Mouse (Mus musculus): ENCODE results near the gene Zfp317. TPM values are rescaled to one million over a fixed set of nuclear protein-coding genes. Genes with fewer than 3 reads are reported as not detected.

Gene Zfp317
- 39.7 TPM for polyA plus RNA-seq (2017; shearing (Covaris generic))

GRCm38 (mm10) chr9:19621843-19622822 is at the start of gene Zfp317:
TSS of gene Zfp317 (plus strand) at chr9:19622102.

GRCm38 (mm10) chr9:19582317-19582716 is 39.6 kb upstream of the Zfp317 start, which contains the start of gene Olfr855:
TSS of gene Olfr855 (plus strand) at chr9:19582617.

Other genes starting within 250 kb of the Zfp317 start
- not detected for gene Olfr847, start 243.4 kb upstream of the Zfp317 start, polyA plus RNA-seq (2017; shearing (Covaris generic))
- gene Olfr849, start 181.8 kb upstream of the Zfp317 start, polyA plus RNA-seq (2017; shearing (Covaris generic)), result not detected
- not detected for gene Olfr850, start 143.9 kb upstream of the Zfp317 start, polyA plus RNA-seq (2017; shearing (Covaris generic))
- not detected for gene Olfr851, start 128.8 kb upstream of the Zfp317 start, polyA plus RNA-seq (2017; shearing (Covaris generic))
- not detected for gene Olfr853, start 81.0 kb upstream of the Zfp317 start, polyA plus RNA-seq (2017; shearing (Covaris generic))
- gene Olfr854, start 54.7 kb upstream of the Zfp317 start, polyA plus RNA-seq (2017; shearing (Covaris generic)), result not detected
- gene Olfr855, start 39.5 kb upstream of the Zfp317 start, polyA plus RNA-seq (2017; shearing (Covaris generic)), result not detected
- not detected for gene Olfr857, start 87.3 kb downstream of the Zfp317 start, polyA plus RNA-seq (2017; shearing (Covaris generic))
- not detected for gene Olfr58, start 158.2 kb downstream of the Zfp317 start, polyA plus RNA-seq (2017; shearing (Covaris generic))
- gene Olfr859, start 182.8 kb downstream of the Zfp317 start, polyA plus RNA-seq (2017; shearing (Covaris generic)), result not detected
- gene Olfr860, start 227.6 kb downstream of the Zfp317 start, polyA plus RNA-seq (2017; shearing (Covaris generic)), result not detected